Mouse (Mus musculus) heart, adult 11 months (tissue): ENCODE results near the gene Hax1.
A peak's percentile ranks its signal among the peaks of the same experiment; 100 is the strongest.

Experiments
- DNase-seq: peaks from one replicate; pipeline ENCODE4 v3.0.0; 2022

The Hax1 gene

GRCm38 (mm10) chr3:89962059-89962750 lies 36.4 kb downstream of the Hax1 start:
- DNase-seq: peak; percentile 97

GRCm38 (mm10) chr3:89961436-89961835 lies 37.1 kb downstream of the Hax1 start:
- DNase-seq: peak; percentile 94

DNA sequence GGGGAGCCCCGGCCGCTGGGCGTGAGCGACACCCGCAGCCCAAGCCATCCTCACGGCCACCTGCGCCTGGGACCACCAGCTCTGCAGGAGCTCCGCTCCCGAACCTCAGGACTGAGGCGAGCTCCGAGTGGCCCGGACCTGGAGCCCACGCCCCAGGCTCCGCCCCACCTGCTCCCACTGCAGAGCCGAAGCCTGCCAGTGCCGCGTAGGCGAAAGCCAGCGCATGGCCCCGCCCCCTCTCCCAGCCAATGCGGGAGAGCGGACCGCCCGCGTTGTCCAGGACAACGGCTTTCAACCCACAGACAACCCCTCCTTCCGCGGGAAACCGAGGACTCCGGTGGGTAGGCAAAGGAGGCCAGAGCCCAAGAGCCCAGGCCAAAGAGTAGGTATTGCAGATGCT lies 38.1 kb downstream of the Hax1 start:
- DNase-seq: peak; percentile 99

DNA sequence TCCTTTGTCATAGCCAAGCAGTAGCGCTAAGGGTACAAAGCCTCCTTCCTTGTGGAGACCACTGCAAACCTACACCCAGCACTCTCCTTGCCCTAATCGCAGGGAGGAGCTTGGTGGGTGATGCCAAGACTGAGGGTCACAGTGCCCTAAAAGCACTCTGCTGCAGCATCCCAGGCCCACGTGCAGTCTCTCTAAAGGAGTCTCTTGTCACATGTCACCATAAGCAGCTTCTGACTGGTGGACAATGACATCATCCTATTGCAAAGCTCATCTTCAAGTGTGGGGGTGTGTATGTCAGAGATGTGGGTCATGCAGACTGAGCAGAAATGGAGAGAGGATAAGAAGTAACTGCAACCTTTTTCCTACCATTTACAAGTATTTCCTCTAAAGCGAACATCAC lies 39.1 kb downstream of the Hax1 start:
- DNase-seq: peak; percentile 93

DNA sequence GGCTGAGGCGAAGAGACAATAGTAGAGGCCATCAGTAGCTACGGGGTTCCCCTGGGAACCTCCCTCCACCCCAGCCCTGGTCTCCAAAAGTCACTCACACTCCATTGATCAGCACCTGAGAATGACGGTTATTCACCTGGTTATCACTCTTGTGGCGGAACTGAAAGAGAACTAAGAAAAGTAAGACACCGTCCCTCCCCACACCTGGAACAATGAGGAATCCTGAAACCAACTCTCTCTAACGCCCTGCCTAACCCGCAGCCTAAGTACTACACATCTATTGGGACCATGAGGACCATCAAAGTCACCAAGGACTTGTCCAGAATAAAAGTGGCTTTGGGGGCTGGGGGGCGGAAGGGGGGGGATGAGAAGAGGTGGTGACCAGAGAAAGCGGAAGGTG lies 40.7 kb downstream of the Hax1 start:
- DNase-seq: no peak

GRCm38 (mm10) chr3:89956177-89956971 lies 42.2 kb downstream of the Hax1 start:
- no peak for DNase-seq

DNA sequence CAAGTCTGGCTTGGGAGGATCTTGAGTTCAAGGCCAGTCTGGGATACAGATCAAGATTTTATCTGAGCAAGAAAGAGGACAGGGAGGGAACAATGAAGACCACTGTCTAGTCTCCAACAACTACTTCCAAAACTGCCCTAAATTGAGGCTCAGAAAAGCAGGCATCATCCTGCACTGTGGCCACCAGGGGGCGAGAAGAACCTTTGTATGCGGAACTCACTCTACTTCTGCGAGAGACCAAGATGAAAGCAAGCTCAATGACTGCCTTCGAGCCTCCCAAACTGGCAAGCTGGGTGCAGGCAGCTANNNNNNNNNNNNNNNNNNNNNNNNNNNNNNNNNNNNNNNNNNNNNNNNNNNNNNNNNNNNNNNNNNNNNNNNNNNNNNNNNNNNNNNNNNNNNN lies 45.2 kb downstream of the Hax1 start:
- peak; percentile 93 for DNase-seq

DNA sequence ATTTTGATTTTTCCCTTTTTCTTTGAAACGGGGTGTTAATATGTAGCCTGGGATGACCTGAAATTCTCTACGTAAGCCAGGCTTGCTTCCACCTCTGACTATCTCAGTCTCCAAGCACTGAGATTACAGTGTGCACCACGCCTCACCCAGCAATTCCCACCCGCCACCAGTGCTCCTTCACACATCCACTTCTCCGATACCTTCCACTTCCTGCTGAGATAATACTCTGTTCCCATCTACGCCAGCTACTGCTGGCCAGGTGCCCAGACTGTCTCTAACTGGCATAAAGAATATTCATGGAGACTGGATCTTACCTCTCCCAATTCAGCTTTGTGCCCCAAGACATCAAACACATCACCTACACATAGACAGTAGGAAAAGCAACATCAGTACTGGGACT lies 49.9 kb downstream of the Hax1 start:
- no peak for DNase-seq

GRCm38 (mm10) chr3:89948021-89948420 lies 50.6 kb downstream of the Hax1 start:
- no peak for DNase-seq
